Mouse (Mus musculus) neural tube, embryonic 11.5 days (tissue): ENCODE data around the gene 3110082I17Rik. TPM values are rescaled to one million over a fixed set of nuclear protein-coding genes. Genes with fewer than 3 reads are reported as not detected.

ENCODE experiments used
- ATAC-seq: fragments of 200-750 bp; cut with Nextera tagmentation; 2 replicates; pipeline ENCODE4 v1.8.0; 2017; ENCODE audit warnings: moderate number of reproducible peaks, mild to moderate bottlenecking, moderate TSS enrichment, moderate library complexity; ENCODE audit not compliant: insufficient read depth, low FRiP score, low TSS enrichment
- DNase-seq: peaks from one replicate; pipeline ENCODE4 v3.0.0-alpha.2; 2015; ENCODE audit warnings: low spot score
- H3K27ac ChIP-seq: fragments of 300-500 bp; sonication (generic); 2 replicates; pipeline ENCODE4 v1.5.1; 2014; ENCODE audit warnings: low read depth, mild to moderate bottlenecking, low read length
- H3K27me3 ChIP-seq: fragments of 300-500 bp; sonication (generic); 2 replicates; pipeline ENCODE4 v1.6.1; 2014; ENCODE audit warnings: mild to moderate bottlenecking, low read length, mixed read lengths; ENCODE audit not compliant: control insufficient read depth, insufficient read depth
- H3K36me3 ChIP-seq: fragments of 300-500 bp; sonication (generic); 2 replicates; pipeline ENCODE4 v1.6.1; 2014; ENCODE audit warnings: mild to moderate bottlenecking, low read length, moderate library complexity, mixed read lengths; ENCODE audit not compliant: control insufficient read depth, insufficient read depth
- H3K4me1 ChIP-seq: fragments of 300-500 bp; sonication (generic); 2 replicates; pipeline ENCODE4 v1.6.1; 2014; ENCODE audit warnings: low read length, mixed read lengths; ENCODE audit not compliant: control insufficient read depth, insufficient read depth
- H3K4me2 ChIP-seq: fragments of 300-500 bp; sonication (generic); 2 replicates; pipeline ENCODE4 v1.6.1; 2014; ENCODE audit warnings: low read depth, mild to moderate bottlenecking, moderate library complexity
- H3K4me3 ChIP-seq: fragments of 300-500 bp; sonication (generic); 2 replicates; pipeline ENCODE4 v1.5.1; 2014; ENCODE audit warnings: low read depth, low read length
- H3K9ac ChIP-seq: fragments of 300-500 bp; sonication (generic); 2 replicates; pipeline ENCODE4 v1.6.1; 2014; ENCODE audit warnings: mild to moderate bottlenecking, low read length
- H3K9me3 ChIP-seq: fragments of 300-500 bp; sonication (generic); 2 replicates; pipeline ENCODE4 v1.6.1; 2016; ENCODE audit warnings: low read length; ENCODE audit not compliant: control insufficient read depth
- WGBS: fragments of 180-500 bp; shearing (Covaris S2); extraction: QIAGEN DNeasy Blood & Tissue Kit; methylation state at CpG from one replicate; pipeline ENCODE4 v1.1.7; 2014; 5-methylcytosine and 5-hydroxymethylcytosine counted together
- polyA plus RNA-seq: library from polyadenylated mRNA; unstranded; fragments of >200 nt; fragmentation: Nextera tagmentation; extraction: Ambion mirVana; gene quantifications from 2 replicates; pipeline ENCODE4 v1.2.1, GENCODE M21; 2014

Gene 3110082I17Rik
- polyA plus RNA-seq, 1 experiment from 2014 or later = 37.6 TPM

DNA sequence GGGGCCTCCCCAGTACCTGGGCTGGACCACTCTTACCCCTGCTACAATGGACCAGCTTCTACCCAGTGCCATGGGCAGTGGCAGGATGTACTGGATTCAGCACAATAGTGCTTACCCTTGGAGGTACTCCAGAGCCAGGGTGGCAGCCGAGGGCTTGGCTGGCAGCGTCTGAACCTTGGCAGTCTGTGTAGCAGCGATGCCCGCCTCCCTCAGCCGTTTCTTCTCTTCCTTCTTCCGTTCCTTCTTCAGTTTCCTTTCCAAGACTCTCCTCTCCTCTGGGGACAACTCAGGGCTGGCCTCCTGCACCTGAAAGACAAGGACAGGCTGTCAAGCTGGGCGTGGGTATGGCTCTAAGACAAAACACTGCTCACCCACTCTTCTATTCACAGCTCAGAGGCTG lies 96.5 kb downstream of the 3110082I17Rik start:
- WGBS = 69% methylated on average over 7 of the region's 7 CpGs
- Histone ChIP-seq H3K27me3 (no peaks in the 10 kb centered on the region), H3K9me3 (no peaks in the 10 kb centered on the region), H3K4me3 (no peak overlapping the region), H3K4me2 (no peak overlapping the region), H3K4me1 (peaks cover 3% of the 10 kb centered on the region; the same call in 1 of the 2 replicates), H3K36me3 (no peaks in the 10 kb centered on the region; the same call in 1 of the 2 replicates), H3K27ac (no peak overlapping the region), H3K9ac (no peak overlapping the region)
- ATAC-seq (no peak), DNase-seq (no peak)

DNA sequence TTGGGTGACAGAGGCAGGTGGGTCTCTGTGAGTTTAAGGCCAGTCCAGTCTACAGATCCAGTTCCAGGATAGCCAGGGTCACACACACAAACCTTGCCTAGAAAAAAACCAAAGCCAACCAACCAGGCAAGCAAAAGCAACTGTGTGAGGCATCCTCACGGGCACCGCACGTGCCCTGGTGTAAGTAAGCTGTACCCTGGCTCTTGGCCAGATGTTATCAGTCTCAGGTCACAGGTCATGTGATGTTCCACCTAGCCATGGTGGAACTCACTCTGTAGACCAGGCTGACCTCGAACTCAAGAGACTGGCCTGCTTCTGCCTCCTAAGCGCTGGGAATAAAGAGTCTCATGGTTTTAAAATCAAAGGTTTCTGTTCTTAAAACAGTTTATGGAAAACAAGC lies 101.1 kb downstream of the 3110082I17Rik start:
- ATAC-seq = no peak
- 95% methylated on average over 5 of the region's 5 CpGs for WGBS
- DNase-seq = no peak
- H3K4me3 ChIP-seq = no peak overlapping the region
- H3K36me3 ChIP-seq = no peaks in the 10 kb centered on the region; the same call in 1 of the 2 replicates
- H3K9me3 ChIP-seq = no peaks in the 10 kb centered on the region
- H3K27me3 ChIP-seq = no peaks in the 10 kb centered on the region
- H3K9ac ChIP-seq = no peak overlapping the region
- H3K4me1 ChIP-seq = peaks cover 2% of the 10 kb centered on the region; the same call in 1 of the 2 replicates
- H3K27ac ChIP-seq = no peak overlapping the region
- no peak overlapping the region for H3K4me2 ChIP-seq

DNA sequence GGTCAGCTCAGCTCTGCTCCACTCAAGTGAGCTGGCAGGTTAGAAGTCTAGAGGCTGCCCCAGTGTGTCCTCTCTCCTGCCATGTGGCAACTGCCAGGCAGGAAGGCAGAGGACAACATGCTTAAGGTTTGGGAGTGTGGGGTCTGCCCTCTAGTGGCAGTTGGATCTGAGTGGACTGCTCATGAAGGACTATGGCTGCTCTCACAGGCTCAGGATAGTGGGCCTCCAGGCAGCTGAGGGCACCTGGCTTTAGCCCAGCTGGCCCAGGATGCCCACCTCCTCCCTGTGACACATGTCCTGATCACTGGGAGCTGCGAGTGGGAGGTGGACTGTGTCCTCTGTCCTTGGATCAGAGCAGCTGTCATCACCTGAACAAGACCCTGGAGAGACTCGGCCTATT lies 101.7 kb downstream of the 3110082I17Rik start:
- Histone ChIP-seq H3K4me3 (no peak overlapping the region), H3K4me2 (no peak overlapping the region), H3K9ac (no peak overlapping the region), H3K4me1 (peaks cover 2% of the 10 kb centered on the region; the same call in 1 of the 2 replicates), H3K27me3 (no peaks in the 10 kb centered on the region), H3K9me3 (no peaks in the 10 kb centered on the region), H3K27ac (no peak overlapping the region), H3K36me3 (no peaks in the 10 kb centered on the region; the same call in 1 of the 2 replicates)
- peak; percentile 45 for DNase-seq
- ATAC-seq = no peak
- 79% methylated on average over 2 of the region's 2 CpGs for WGBS

DNA sequence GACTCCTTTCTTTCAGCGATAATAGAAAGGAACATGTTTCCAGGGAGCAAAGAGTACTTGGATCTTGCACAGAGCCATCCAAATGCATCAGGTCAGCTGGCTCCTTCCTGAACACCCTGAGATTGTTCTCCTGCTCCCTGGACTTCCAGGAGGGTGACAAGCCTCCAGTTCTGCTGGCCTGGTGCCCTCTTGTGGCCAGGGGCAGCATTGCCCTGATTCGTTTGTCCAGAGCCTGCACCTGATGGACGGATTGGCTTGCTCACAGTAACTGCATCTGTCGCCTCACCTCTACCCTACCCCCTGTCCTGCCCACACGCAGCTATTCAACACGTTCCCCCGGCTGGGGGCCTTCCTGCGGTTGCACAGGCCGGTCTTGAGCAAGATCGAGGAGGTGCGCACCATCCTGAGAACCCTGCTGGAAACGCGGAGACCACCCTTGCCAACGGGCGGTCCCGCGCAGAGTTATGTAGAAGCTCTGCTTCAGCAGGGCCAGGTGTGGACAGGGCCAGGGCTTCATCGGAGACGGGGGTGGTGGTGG lies 105.0 kb downstream of the 3110082I17Rik start:
- Histone ChIP-seq H3K9me3 (no peaks in the 10 kb centered on the region), H3K27ac (no peak overlapping the region), H3K36me3 (no peaks in the 10 kb centered on the region), H3K4me3 (no peak overlapping the region), H3K4me2 (no peak overlapping the region), H3K9ac (no peak overlapping the region), H3K4me1 (peaks cover 4% of the 10 kb centered on the region; the same call in 1 of the 2 replicates), H3K27me3 (no peaks in the 10 kb centered on the region)
- DNase-seq (peak; percentile 79), ATAC-seq (peak; percentile 25; the same call in 1 of the 2 replicates)
- WGBS = 38% methylated on average over 19 of the region's 19 CpGs

DNA sequence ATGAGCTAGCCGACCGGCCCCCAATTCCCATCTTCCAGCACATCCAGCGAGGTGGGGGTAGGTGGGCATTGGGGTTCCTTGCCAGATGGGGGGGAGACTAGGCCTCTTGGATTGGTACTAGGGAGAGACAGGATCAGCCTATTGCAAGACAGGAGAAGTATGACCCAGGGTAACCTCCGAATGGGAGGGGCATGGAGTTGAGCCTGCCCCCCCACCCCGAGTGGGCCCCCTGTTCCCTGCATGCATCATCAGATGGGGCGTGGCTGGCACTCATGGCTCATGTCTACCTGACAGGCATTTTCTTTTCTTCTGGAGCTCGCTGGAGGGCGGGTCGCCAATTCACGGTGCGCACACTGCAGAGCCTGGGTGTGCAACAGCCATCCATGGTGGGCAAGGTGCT lies 106.4 kb downstream of the 3110082I17Rik start:
- H3K27ac ChIP-seq = no peak overlapping the region
- no peak for ATAC-seq
- no peak overlapping the region for H3K4me3 ChIP-seq
- H3K9ac ChIP-seq = no peak overlapping the region
- no peak overlapping the region for H3K4me2 ChIP-seq
- 83% methylated on average over 11 of the region's 11 CpGs for WGBS
- H3K27me3 ChIP-seq = no peaks in the 10 kb centered on the region
- H3K4me1 ChIP-seq = peaks cover 4% of the 10 kb centered on the region; the same call in 1 of the 2 replicates
- no peak for DNase-seq
- no peaks in the 10 kb centered on the region for H3K36me3 ChIP-seq
- H3K9me3 ChIP-seq = no peaks in the 10 kb centered on the region

DNA sequence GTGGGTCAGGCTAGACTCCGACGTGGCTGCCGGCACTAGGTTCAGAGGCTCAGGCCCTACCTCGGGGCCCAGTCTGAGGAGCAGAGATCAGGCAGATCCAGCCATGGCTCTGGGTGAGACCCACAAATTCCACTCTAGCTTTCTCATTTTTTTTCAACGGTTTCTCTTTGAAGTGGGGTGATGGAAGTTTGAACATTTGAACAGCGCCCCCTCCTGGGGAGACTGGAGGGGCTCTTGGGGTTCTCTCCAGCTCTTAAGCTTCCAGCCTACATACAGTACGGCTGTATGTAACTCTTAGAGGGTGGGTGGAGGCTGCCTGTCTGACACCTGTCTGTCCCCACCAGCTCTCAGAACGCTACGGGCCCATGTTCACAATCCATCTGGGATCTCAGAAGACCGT lies 106.8 kb downstream of the 3110082I17Rik start:
- no peak overlapping the region for H3K27ac ChIP-seq
- H3K36me3 ChIP-seq = no peaks in the 10 kb centered on the region
- DNase-seq (no peak), ATAC-seq (no peak)
- no peak overlapping the region for H3K4me2 ChIP-seq
- no peaks in the 10 kb centered on the region for H3K27me3 ChIP-seq
- WGBS = 63% methylated on average over 10 of the region's 10 CpGs
- no peaks in the 10 kb centered on the region for H3K9me3 ChIP-seq
- no peak overlapping the region for H3K4me3 ChIP-seq
- no peak overlapping the region for H3K9ac ChIP-seq
- peaks cover 4% of the 10 kb centered on the region; the same call in 1 of the 2 replicates for H3K4me1 ChIP-seq

DNA sequence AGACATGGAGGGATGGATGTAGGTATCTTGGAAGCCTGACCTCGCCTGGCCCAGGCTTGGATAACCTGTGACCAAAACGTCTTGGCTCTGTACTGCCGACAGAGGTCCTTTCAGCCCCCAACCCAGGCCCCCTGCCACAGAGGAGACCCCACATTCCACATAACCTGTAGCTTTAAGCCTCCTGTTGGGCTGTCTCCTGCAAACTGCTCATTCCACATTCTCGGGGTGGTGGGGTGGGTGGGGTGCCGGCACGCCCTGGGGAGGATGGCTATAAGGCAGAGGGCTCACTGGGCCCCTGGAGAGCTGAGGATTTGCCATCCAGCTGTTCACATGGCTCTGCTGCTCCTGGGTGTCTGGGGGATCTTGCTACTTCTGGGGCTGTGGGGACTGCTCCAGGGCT lies 108.0 kb downstream of the 3110082I17Rik start, which contains the start of gene Cyp2w1:
Gene Cyp2w1, plus strand, starts transcription at position 301 of the 400 bp plus-strand sequence.
- H3K27me3 ChIP-seq = no peaks in the 10 kb centered on the region
- ATAC-seq (no peak), DNase-seq (no peak)
- H3K4me2 ChIP-seq = no peak within 1 kb of the TSS
- no peak within 1 kb of the TSS for H3K27ac ChIP-seq
- no peak within 1 kb of the TSS for H3K4me3 ChIP-seq
- no peak within 1 kb of the TSS for H3K9ac ChIP-seq
- no peaks in the 10 kb centered on the region for H3K9me3 ChIP-seq
- H3K36me3 ChIP-seq = no peaks in the 10 kb centered on the region
- 61% methylated on average over 6 of the region's 6 CpGs for WGBS
- peaks cover 4% of the 10 kb centered on the region; the same call in 1 of the 2 replicates for H3K4me1 ChIP-seq

DNA sequence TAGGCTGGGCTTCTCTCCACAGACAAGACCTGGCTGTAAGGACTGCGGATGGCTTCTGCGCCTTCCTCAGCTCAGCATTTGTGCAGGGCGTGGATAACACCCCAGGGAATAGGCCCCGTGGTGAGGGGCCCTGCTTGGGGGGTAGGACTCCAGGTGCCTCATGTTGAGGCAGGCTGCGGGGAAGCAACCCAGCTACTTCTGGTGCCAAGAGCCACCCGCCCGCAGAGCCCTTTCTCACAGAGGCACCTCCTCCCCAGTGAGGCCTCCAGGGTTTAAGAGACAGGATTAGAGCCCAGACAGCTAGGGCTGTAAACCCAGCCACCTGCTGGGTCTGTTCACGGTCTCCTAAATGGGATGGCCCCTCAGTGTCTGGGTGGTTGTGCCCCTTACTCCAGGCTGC lies 108.7 kb downstream of the 3110082I17Rik start:
- H3K27me3 ChIP-seq = no peaks in the 10 kb centered on the region
- no peaks in the 10 kb centered on the region for H3K36me3 ChIP-seq
- no peak overlapping the region for H3K9ac ChIP-seq
- no peak overlapping the region for H3K27ac ChIP-seq
- ATAC-seq (no peak), DNase-seq (no peak)
- H3K9me3 ChIP-seq = no peaks in the 10 kb centered on the region
- no peak overlapping the region for H3K4me3 ChIP-seq
- peaks cover 2% of the 10 kb centered on the region; the same call in 1 of the 2 replicates for H3K4me1 ChIP-seq
- whole genome bisulfite sequencing = 24% methylated on average over 8 of the region's 8 CpGs
- no peak overlapping the region for H3K4me2 ChIP-seq

DNA sequence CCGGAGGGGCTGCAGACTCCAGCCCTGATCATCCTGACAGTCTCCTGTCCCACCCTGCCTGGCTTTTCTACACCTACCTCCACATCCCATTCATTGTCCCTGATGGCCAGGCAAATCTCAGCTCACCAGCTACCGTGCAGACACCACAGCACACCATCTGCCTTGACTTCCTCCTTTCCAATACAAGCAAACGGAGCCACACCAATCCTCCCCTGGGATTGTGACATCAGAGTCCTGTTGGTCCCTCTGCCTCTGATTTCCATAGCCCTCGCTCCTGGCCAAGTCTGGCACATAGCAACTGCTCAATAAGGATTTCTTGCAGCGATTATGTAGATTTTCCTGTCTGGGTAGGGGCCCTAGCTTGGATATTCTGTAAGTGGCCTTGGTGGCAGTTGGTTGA lies 109.2 kb downstream of the 3110082I17Rik start, which contains the start of gene Cox19:
Gene Cox19, minus strand, starts transcription at position 285 of the 400 bp plus-strand sequence.
- Histone ChIP-seq H3K4me2 (no peak within 1 kb of the TSS), H3K27me3 (no peaks in the 10 kb centered on the region), H3K27ac (no peak within 1 kb of the TSS), H3K4me3 (no peak within 1 kb of the TSS), H3K4me1 (peaks cover 2% of the 10 kb centered on the region; the same call in 1 of the 2 replicates), H3K9me3 (no peaks in the 10 kb centered on the region), H3K36me3 (no peaks in the 10 kb centered on the region), H3K9ac (no peak within 1 kb of the TSS)
- no peak for ATAC-seq
- WGBS = 56% methylated on average over 5 of the region's 5 CpGs
- no peak for DNase-seq
